24 mouse cellular contexts compared by ENCODE assay signal in genomic region chr9:61696831-61697230, GRCm38 (mm10).
"Had no signal": no experiment of that assay in that cellular context is flagged by ENCODE, and none has a peak within 500 bp of the region (broad histone marks: within the 10 kb centered on the region; RNA-seq: fewer than 3 reads in every experiment).

No protein-coding gene starts in this region.

- ATAC-seq: hindbrain, postnatal 0 days; liver, embryonic 12.5 days had no signal

- H3K9me3 ChIP-seq: heart, embryonic 13.5 days; heart, embryonic 15.5 days; hindbrain, embryonic 13.5 days; hindbrain, embryonic 15.5 days; kidney, embryonic 15.5 days; limb, embryonic 13.5 days; limb, embryonic 15.5 days; liver, embryonic 12.5 days had no signal

- H3K9ac ChIP-seq: heart, embryonic 13.5 days; heart, embryonic 15.5 days; hindbrain, embryonic 13.5 days; hindbrain, embryonic 15.5 days; kidney, embryonic 15.5 days; limb, embryonic 13.5 days; limb, embryonic 15.5 days; liver, embryonic 12.5 days had no signal

- H3K27ac ChIP-seq: heart, adult 2 months; heart, embryonic 13.5 days; heart, embryonic 15.5 days; hindbrain, embryonic 13.5 days; hindbrain, embryonic 15.5 days; hindbrain, postnatal 0 days; kidney, embryonic 15.5 days; kidney, postnatal 0 days; limb, embryonic 13.5 days; limb, embryonic 15.5 days; liver, embryonic 12.5 days had no signal

- H3K4me2 ChIP-seq: heart, embryonic 11.5 days; heart, embryonic 13.5 days; heart, embryonic 15.5 days; hindbrain, embryonic 13.5 days; hindbrain, embryonic 15.5 days; kidney, embryonic 15.5 days; limb, embryonic 13.5 days; limb, embryonic 15.5 days; liver, embryonic 12.5 days had no signal

- H3K36me3 ChIP-seq: heart, embryonic 13.5 days; heart, embryonic 15.5 days; hindbrain, embryonic 13.5 days; hindbrain, embryonic 15.5 days; kidney, embryonic 15.5 days; limb, embryonic 13.5 days; limb, embryonic 15.5 days; liver, embryonic 12.5 days had no signal

- H3K4me3 ChIP-seq: heart, adult 2 months; heart, embryonic 13.5 days; heart, embryonic 15.5 days; hindbrain, embryonic 13.5 days; hindbrain, embryonic 15.5 days; kidney, embryonic 15.5 days; limb, embryonic 13.5 days; limb, embryonic 15.5 days; liver, embryonic 12.5 days had no signal

- DNase-seq: gastrocnemius, postnatal 14 days; gastrocnemius, postnatal 36 days; heart, adult 11 months; heart, adult 2 months; heart, postnatal 14 days; heart, postnatal 36 days; kidney, adult 18-20 months; kidney, adult 9 months; kidney, postnatal 14 days; kidney, postnatal 36 days; layer of hippocampus, adult 9-11 months; layer of hippocampus, postnatal 36 days; left cerebral cortex, postnatal 4 days had no signal
